Mouse (Mus musculus) CH12.LX (cell line): Measurements from ENCODE around the gene Ubqln1. TPM values are rescaled to one million over a fixed set of nuclear protein-coding genes. Genes with fewer than 3 reads are reported as not detected.

Experiments
- DNase-seq: peaks from one replicate; pipeline ENCODE4 v3.0.0-alpha.2; 2013; ENCODE audit errors: extremely low read depth
- H3K27ac ChIP-seq: 2 replicates; pipeline ENCODE4 v1.5.1; 2012; ENCODE audit warnings: low read depth, mild to moderate bottlenecking, control low read depth, moderate library complexity; ENCODE audit not compliant: insufficient read depth
- H3K27me3 ChIP-seq: replicated peaks from 2 replicates; pipeline ENCODE3; 2012; ENCODE audit warnings: inconsistent platforms
- H3K36me3 ChIP-seq, 2 experiments: replicated peaks in 1 of 2; 2 replicates each; pipeline versions ENCODE3 to v1.6.1; 2012; ENCODE audit warnings: inconsistent platforms in 1 of 2, low read length in 1 of 2, mild to moderate bottlenecking in 1 of 2, mixed read lengths in 1 of 2, moderate library complexity in 1 of 2; ENCODE audit not compliant: control insufficient read depth in 1 of 2, insufficient read depth in 1 of 2
- H3K4me1 ChIP-seq, 2 experiments: 2 replicates each; pipeline ENCODE4 v1.6.1; 2012; ENCODE audit warnings: inconsistent platforms in 1 of 2, moderate library complexity in 1 of 2; ENCODE audit not compliant: insufficient read depth in 2 of 2, control insufficient read depth in 1 of 2
- H3K4me2 ChIP-seq: 2 replicates; pipeline ENCODE4 v1.6.1; 2012; ENCODE audit warnings: low read depth, mild to moderate bottlenecking, control low read depth; ENCODE audit not compliant: poor library complexity, insufficient read depth, severe bottlenecking
- H3K4me3 ChIP-seq, 3 experiments: fragments of 150-350 bp in 1 of 3; sonication (generic) in 1 of 3; replicated peaks in 1 of 3; 2 replicates each; pipeline versions ENCODE3 to v1.5.1; 2011 to 2012; ENCODE audit warnings: low read depth in 2 of 3, low read length in 2 of 3, mild to moderate bottlenecking in 2 of 3, moderate library complexity in 2 of 3, control low read depth in 1 of 3, improper control_type of control experiment in 1 of 3, inconsistent platforms in 1 of 3, mixed read lengths in 1 of 3; ENCODE audit not compliant: poor library complexity in 1 of 3
- H3K79me2 ChIP-seq: replicated peaks from 2 replicates; pipeline ENCODE4 v1.6.1; 2012; ENCODE audit warnings: mild to moderate bottlenecking, moderate library complexity; ENCODE audit not compliant: control insufficient read depth, poor library complexity, insufficient read depth, severe bottlenecking; ENCODE audit errors: extremely low read depth
- H3K9ac ChIP-seq: 2 replicates; pipeline ENCODE4 v1.6.1; 2012; ENCODE audit warnings: low read depth, mild to moderate bottlenecking, control low read depth, moderate library complexity; ENCODE audit not compliant: insufficient read depth
- H3K9me3 ChIP-seq: replicated peaks from 2 replicates; pipeline ENCODE3; 2012; ENCODE audit warnings: low read length, inconsistent platforms, mixed read lengths
- CHD2 ChIP-seq: IDR thresholded peaks from 2 replicates; pipeline ENCODE4 v1.6.1; 2011; ENCODE audit warnings: low read length, improper control_type of control experiment
- E2F4 ChIP-seq: IDR thresholded peaks from 2 replicates; pipeline ENCODE4 v1.6.1; 2011; ENCODE audit warnings: low read depth, low read length, improper control_type of control experiment; ENCODE audit not compliant: insufficient replicate concordance
- JUND ChIP-seq: conservative IDR thresholded peaks from 2 replicates; pipeline ENCODE4 v1.6.1; 2011; ENCODE audit warnings: low read depth, low read length, improper control_type of control experiment
- MAZ ChIP-seq: IDR thresholded peaks from 2 replicates; pipeline ENCODE4 v1.6.1; 2012; ENCODE audit warnings: low read depth, mild to moderate bottlenecking, inconsistent platforms, low read length, improper control_type of control experiment, moderate library complexity
- MXI1 ChIP-seq: IDR thresholded peaks from 2 replicates; pipeline ENCODE4 v1.6.1; 2011; ENCODE audit warnings: mild to moderate bottlenecking, low read depth, low read length, improper control_type of control experiment
- NELFE ChIP-seq: IDR thresholded peaks from 2 replicates; pipeline ENCODE4 v1.6.1; 2011; ENCODE audit warnings: low read depth, low read length, improper control_type of control experiment
- POLR2AphosphoS2 ChIP-seq: IDR thresholded peaks from 2 replicates; pipeline ENCODE4 v1.6.1; 2011; ENCODE audit warnings: low read depth, low read length, improper control_type of control experiment
- RAD21 ChIP-seq: IDR thresholded peaks from 2 replicates; pipeline ENCODE4 v1.6.1; 2011; ENCODE audit warnings: low read depth, mild to moderate bottlenecking, low read length, improper control_type of control experiment, moderate library complexity
- SMC3 ChIP-seq: IDR thresholded peaks from 2 replicates; pipeline ENCODE4 v1.6.1; 2011; ENCODE audit warnings: low read depth, low read length, improper control_type of control experiment
- TBP ChIP-seq: conservative IDR thresholded peaks from 2 replicates; pipeline ENCODE4 v1.6.1; 2011; ENCODE audit warnings: low read depth, low read length, improper control_type of control experiment
- USF2 ChIP-seq: conservative IDR thresholded peaks from 2 replicates; pipeline ENCODE4 v1.6.1; 2011; ENCODE audit warnings: low read depth, low read length, improper control_type of control experiment
- ZC3H11A ChIP-seq: IDR thresholded peaks from 2 replicates; pipeline ENCODE4 v1.6.1; 2012; ENCODE audit warnings: low read depth, mild to moderate bottlenecking, inconsistent platforms, low read length, improper control_type of control experiment
- ZKSCAN1 ChIP-seq: IDR thresholded peaks from 2 replicates; pipeline ENCODE4 v1.6.1; 2012; ENCODE audit warnings: low read depth, inconsistent platforms, low read length, improper control_type of control experiment, borderline replicate concordance
- ZNF384 ChIP-seq: IDR thresholded peaks from 2 replicates; pipeline ENCODE4 v1.6.1; 2012; ENCODE audit warnings: low read depth, low read length, improper control_type of control experiment, inconsistent platforms
- dilution Hi-C: fragments of 300-500 bp; cut with MboI; formaldehyde crosslinking; loops from 2 replicates; pipeline ENCODE4 v1.14.3; 2020; ENCODE audit warnings: low sequenced_read_pairs; ENCODE audit not compliant: extremely low pct_unique_long_range_greater_than_20kb, extremely low pct_ligation_motif_present
- in situ Hi-C: fragments of 300-500 bp; cut with MboI; formaldehyde crosslinking; loops from 3 replicates; pipeline ENCODE4 v1.14.3; 2019; ENCODE audit warnings: low sequenced_read_pairs, low pct_ligation_motif_present, low pct_unique_long_range_greater_than_20kb, mixed read lengths
- polyA plus RNA-seq: library from polyadenylated mRNA; unstranded; fragments of >175 nt; gene quantifications from 2 replicates; pipeline ENCODE4 v1.2.1, GENCODE M21; 2012; ENCODE audit warnings: low read depth; ENCODE audit not compliant: insufficient read length
- total RNA-seq, 2 experiments: library from RNA; depleted of rRNA; stranded (reverse); fragments of 300-350 nt in 1 of 2; fragments of >200 nt in 1 of 2; gene quantifications; 2 replicates each; pipeline ENCODE4 v1.2.3; 2012 to 2014

Gene Ubqln1
- total and polyA plus RNA-seq, 3 experiments = 58.5 to 166 (median 130) TPM

DNA sequence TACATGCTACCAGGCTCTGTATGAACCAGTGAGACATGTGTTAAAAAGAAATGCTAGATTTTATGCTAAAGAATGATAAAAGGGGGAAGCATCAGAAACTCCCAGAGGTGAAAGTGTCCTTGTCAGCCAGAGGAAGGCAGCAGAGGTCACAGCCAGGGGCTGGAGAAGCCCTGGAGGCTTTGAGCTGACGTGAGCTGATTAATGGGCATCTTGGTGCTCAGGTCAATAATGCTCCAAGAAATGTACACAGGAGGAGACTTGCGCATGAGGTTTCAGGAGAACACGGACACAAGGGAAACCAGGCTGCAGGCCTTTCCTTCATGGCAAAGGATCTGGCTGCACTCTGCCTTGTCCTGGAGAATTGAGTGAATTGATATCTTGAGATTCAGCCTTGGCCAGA, 27.7 kb downstream of the Ubqln1 start:
- in situ Hi-C loops (loop anchor here (5.0 kb wide), 1 partner anchor 45 kb away; no protein-coding TSS in a partner anchor), dilution Hi-C loops (no loop called here)
- H3K36me3 ChIP-seq = peaks cover 51 to 90% of the 10 kb centered on the region in 2 experiments

DNA sequence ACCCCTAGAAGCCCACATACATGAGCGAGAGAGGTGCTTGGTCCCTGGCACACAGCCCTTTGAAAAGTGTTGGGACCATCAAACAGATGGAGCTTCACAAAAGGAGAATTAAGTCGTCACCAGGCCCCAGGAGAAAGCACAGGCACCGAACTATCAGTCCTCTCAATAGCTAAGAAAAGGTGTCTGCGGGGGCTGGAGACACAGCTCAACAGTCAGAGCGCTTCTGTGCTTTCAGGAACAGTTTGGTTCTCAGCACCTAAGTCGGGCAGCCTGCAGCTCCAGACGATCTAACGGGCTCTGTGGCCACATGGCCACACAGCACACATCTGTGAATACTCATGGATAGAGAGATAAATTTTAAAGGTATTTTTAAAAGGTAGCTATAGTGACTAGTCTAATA, 29.2 kb downstream of the Ubqln1 start:
- dilution Hi-C loops = no loop called here
- Histone ChIP-seq H3K36me3 (peaks cover 51 to 89% of the 10 kb centered on the region in 2 experiments), H3K9me3 (peaks cover 6% of the 10 kb centered on the region), H3K4me1 (no peaks in the 10 kb centered on the region), H3K4me3 (no peak overlapping the region), H3K9ac (no peak overlapping the region), H3K27ac (no peak overlapping the region), H3K79me2 (peaks cover 5% of the 10 kb centered on the region), H3K4me2 (no peak overlapping the region), H3K27me3 (no peaks in the 10 kb centered on the region)
- DNase-seq = no peak
- in situ Hi-C loops = loop anchor here (5.0 kb wide), 1 partner anchor 46 kb away; no protein-coding TSS in a partner anchor
- TF ChIP-seq NELFE (no peak), ZKSCAN1 (no peak), MXI1 (no peak)

More for the DNA sequence above, 27.7 kb downstream of the Ubqln1 start:
- H3K4me3 ChIP-seq = no peak overlapping the region
- peaks cover 9% of the 10 kb centered on the region for H3K9me3 ChIP-seq
- no peaks in the 10 kb centered on the region for H3K27me3 ChIP-seq
- no peaks in the 10 kb centered on the region for H3K4me1 ChIP-seq
- TF ChIP-seq SMC3 = no peak
- TF ChIP-seq CHD2 = no peak
- no peak for TF ChIP-seq E2F4
- no peak for TF ChIP-seq TBP
- TF ChIP-seq USF2 = no peak
- no peak for TF ChIP-seq ZKSCAN1
- no peak for TF ChIP-seq MAZ
- TF ChIP-seq RAD21 = no peak
- no peak for TF ChIP-seq POLR2AphosphoS2
- no peak for TF ChIP-seq JUND
- no peak for TF ChIP-seq MXI1
- no peak for TF ChIP-seq NELFE
- TF ChIP-seq ZNF384 = no peak
- no peak overlapping the region for H3K27ac ChIP-seq
- peaks cover 5% of the 10 kb centered on the region for H3K79me2 ChIP-seq
- no peak overlapping the region for H3K4me2 ChIP-seq
- DNase-seq = no peak
- no peak overlapping the region for H3K9ac ChIP-seq

DNA sequence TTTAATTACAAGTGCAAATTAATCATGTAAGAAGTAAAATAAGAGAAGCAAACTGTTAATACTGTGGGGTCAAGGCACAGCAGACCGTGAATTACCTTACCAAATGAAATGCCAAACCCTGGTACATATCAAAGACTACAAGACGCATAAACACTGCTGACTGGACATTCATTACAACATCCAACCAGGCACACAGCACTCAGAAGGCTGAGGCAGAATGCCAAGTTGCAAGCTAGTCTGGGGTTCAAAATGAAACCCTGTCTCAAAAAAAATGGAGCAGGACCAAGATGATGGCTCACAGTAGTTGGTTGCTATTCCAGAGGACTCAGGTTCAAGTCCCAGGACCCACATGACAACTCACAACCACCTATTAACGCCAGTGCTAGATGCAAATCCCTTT, 31.3 kb downstream of the Ubqln1 start:
- in situ Hi-C loops = no loop called here
- TF ChIP-seq ZC3H11A = no peak

More for the DNA sequence above, 31.3 kb downstream of the Ubqln1 start:
- H3K4me2 ChIP-seq = no peak overlapping the region
- no peak overlapping the region for H3K9ac ChIP-seq
- dilution Hi-C loops = no loop called here
- no peaks in the 10 kb centered on the region for H3K4me1 ChIP-seq
- H3K27ac ChIP-seq = no peak overlapping the region
- DNase-seq = no peak
- no peak overlapping the region for H3K4me3 ChIP-seq
- peaks cover 5% of the 10 kb centered on the region for H3K79me2 ChIP-seq
- H3K27me3 ChIP-seq = no peaks in the 10 kb centered on the region
- H3K9me3 ChIP-seq = no peaks in the 10 kb centered on the region
- peaks cover 51 to 92% of the 10 kb centered on the region in 2 experiments for H3K36me3 ChIP-seq
